Mouse (Mus musculus) leukemia stem cell, adult 10-12 weeks (primary cell): Measurements from ENCODE around the gene Ulbp1. TPM values are rescaled to one million over a fixed set of nuclear protein-coding genes. Genes with fewer than 3 reads are reported as not detected.

Experiments used
- polyA plus RNA-seq: library from polyadenylated mRNA; stranded (reverse); fragments of >175 nt; gene quantifications from 2 replicates; pipeline ENCODE4 v1.2.3, GENCODE M21; 2012; ENCODE audit warnings: low replicate concordance

The Ulbp1 gene
- 0.10 and 0.48 TPM in 2 replicates for polyA plus RNA-seq

DNA sequence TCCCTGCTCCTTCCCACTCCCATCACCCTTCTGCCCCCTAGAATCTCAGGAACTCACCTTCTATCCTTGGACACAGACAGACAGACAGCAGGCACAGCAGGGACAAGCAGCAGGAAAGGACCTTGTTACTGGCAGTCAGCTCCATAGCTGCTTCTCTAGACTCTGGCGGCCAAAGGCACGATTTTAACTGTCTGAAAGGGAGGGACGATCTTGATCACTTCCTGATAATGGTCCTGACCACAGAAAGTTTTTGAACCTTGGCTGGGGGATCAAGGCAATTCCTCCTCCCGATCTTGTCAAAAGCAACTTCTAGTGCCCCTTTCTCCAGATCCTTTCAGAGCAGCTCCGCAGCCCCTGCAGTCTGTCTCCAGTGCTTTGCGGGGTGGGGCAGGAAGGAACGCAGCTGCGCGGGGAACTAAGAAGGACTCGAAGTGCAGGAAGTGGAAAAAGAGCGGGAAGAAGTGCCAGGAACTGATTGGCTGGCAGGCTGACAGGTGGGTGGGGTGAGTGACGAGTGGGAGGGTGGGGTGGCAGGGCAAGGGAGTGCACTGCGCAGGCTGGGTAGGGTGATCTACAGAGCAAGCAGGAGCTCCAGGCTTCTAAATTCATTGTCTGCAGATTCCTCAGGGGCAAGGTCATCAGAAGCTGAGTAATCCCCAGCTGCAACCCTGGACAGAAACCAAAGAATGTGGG, at the start of gene Ulbp1:
TSS of gene Ulbp1 (minus strand) at position 442 of the 693 bp plus-strand sequence.

Other genes with a start within 250 kb of the Ulbp1 start
- 2.4 and 2.9 TPM in 2 replicates for gene Lrp11, start 116.2 kb upstream of the Ulbp1 start, polyA plus RNA-seq
- 0.38 and 1.9 TPM in 2 replicates for gene Nup43, start 193.9 kb upstream of the Ulbp1 start, polyA plus RNA-seq
- gene Pcmt1, start 207.5 kb upstream of the Ulbp1 start, polyA plus RNA-seq = 35.9 and 38.3 TPM in 2 replicates
- gene Lats1, start 207.6 kb upstream of the Ulbp1 start, polyA plus RNA-seq = 5.7 and 7.6 TPM in 2 replicates